In the genomic region with DNA sequence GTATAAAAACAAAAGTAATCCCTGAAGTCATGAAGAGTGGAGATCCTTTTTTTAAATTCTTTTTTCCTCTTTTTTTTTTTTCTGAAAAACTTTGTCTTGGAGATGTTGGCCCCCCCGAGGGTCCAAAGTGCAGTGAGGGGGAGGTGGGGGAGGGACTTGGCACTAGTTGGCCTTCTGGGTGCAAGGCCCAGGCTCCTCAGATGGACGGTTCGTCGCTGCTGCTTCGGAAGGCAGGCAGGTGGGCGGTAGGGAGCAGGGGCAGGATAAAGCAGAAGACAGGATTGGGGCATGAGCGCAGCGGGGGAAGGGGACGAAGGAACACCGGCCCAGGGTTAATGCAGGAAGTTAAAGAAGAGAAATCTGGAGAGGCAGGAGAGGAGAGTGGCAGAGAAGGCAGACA, we compare ENCODE assay signal across 12 mouse cellular contexts. TPM values are rescaled to one million over a fixed set of nuclear protein-coding genes. Genes with fewer than 3 reads are reported as not detected.
DNase-seq lines count a peak whose midpoint lies in the region; ATAC-seq lines count a peak whose summit lies in the region.
"Had no signal": no experiment of that assay in that cellular context is flagged by ENCODE, and none has a peak within 500 bp of the region (broad histone marks: within the 10 kb centered on the region; RNA-seq: fewer than 3 reads in every experiment).

No protein-coding gene starts in this region.

- no peaks in the 10 kb centered on the region for H3K36me3 ChIP-seq in intestine, embryonic 16.5 days (ENCODE audit: control insufficient read depth, insufficient read depth, low read length)
- no peaks in the 10 kb centered on the region for H3K36me3 ChIP-seq in limb, embryonic 11.5 days (ENCODE audit: control insufficient read depth, insufficient read depth, low read length)

- H3K4me3 ChIP-seq in intestine, embryonic 16.5 days (ENCODE audit: low read length) = no peak overlapping the region
- no peak overlapping the region for H3K4me3 ChIP-seq in limb, embryonic 11.5 days (ENCODE audit: low read depth, low read length)

- H3K27me3 ChIP-seq in intestine, embryonic 16.5 days (replicated peaks; ENCODE audit: control insufficient read depth, insufficient read depth, low read length) = no peaks in the 10 kb centered on the region
- no peaks in the 10 kb centered on the region for H3K27me3 ChIP-seq in limb, embryonic 11.5 days (ENCODE audit: control insufficient read depth, insufficient read depth, low read length)
- H3K27me3 ChIP-seq: Patski had no signal

- peaks cover 18% of the 10 kb centered on the region for H3K4me1 ChIP-seq in intestine, embryonic 16.5 days (ENCODE audit: control insufficient read depth, insufficient read depth, low read length)
- H3K4me1 ChIP-seq in limb, embryonic 11.5 days (ENCODE audit: control insufficient read depth, insufficient read depth, low read length) = 0 out of 2 replicates have a peak, but pooled peaks cover 6% of the 10 kb centered on the region

- H3K4me2 ChIP-seq in intestine, embryonic 16.5 days (ENCODE audit: low read depth, low read length) = peak overlapping the region; percentile 35
- H3K4me2 ChIP-seq in limb, embryonic 11.5 days (ENCODE audit: low read depth, severe bottlenecking) = no peak overlapping the region

- no peak overlapping the region for H3K27ac ChIP-seq in intestine, embryonic 16.5 days (ENCODE audit: low read length)
- no peak overlapping the region for H3K27ac ChIP-seq in limb, embryonic 11.5 days (replicated peaks; ENCODE audit: low read depth, low read length)

- no peak for ATAC-seq in intestine, embryonic 16.5 days
- no peak for ATAC-seq in limb, embryonic 11.5 days (ENCODE audit: insufficient number of reproducible peaks, low FRiP score, low TSS enrichment, low read depth)
- ATAC-seq: Patski had no signal

- peak overlapping the region; percentile 50; the same call in 1 of the 2 replicates for H3K9ac ChIP-seq in intestine, embryonic 16.5 days (ENCODE audit: low read depth, low read length)
- 0 out of 2 replicates have a peak overlapping the region, but pooled peaks have one; percentile 12 for H3K9ac ChIP-seq in limb, embryonic 11.5 days (ENCODE audit: low read length)

- intact Hi-C loops in left cerebral cortex, postnatal 4 days (cut with DNase I) = no loop called here

- peak; percentile 3 for DNase-seq in cerebellum, adult 8-10 months
- no peak for DNase-seq in cerebellum, adult 9-11 months
- DNase-seq in left cerebral cortex, postnatal 4 days = peak; percentile 21
- no peak for DNase-seq in left cerebral cortex, adult 8-10 months (ENCODE audit: low spot score in 2 of 2)
- DNase-seq in limb, embryonic 11.5 days (ENCODE audit: low spot score) = no peak
- no peak for DNase-seq in spleen, postnatal 4 days (ENCODE audit: low spot score in 2 of 2)
- DNase-seq in spleen, postnatal 10 days (ENCODE audit: low spot score in 2 of 2) = no peak
- DNase-seq: gastrocnemius, postnatal 36 days; lung, postnatal 10 days had no signal

- 18% methylated on average over 10 of the region's 10 CpGs for WGBS in intestine, embryonic 16.5 days
- WGBS in limb, embryonic 11.5 days = 20% methylated on average over 10 of the region's 10 CpGs

- H3K9me3 ChIP-seq in intestine, embryonic 16.5 days (ENCODE audit: control insufficient read depth, low read length) = no peaks in the 10 kb centered on the region
- H3K9me3 ChIP-seq in limb, embryonic 11.5 days (ENCODE audit: control insufficient read depth, low read length) = no peaks in the 10 kb centered on the region

RNA-seq across cellular contexts. Expression of gene Psrc1, which starts 8.7 kb away (rescaled TPM):
- 1 to 10 TPM; 4.3 to 6.9 TPM for total RNA-seq in left cerebral cortex, postnatal 4 days (2021)
- 10 to 100 TPM; 11.1 to 13.8 (median 11.7) TPM for total RNA-seq in left cerebral cortex, adult 8-10 months (2022)
- 22.1 and 26.1 TPM in 2 replicates for polyA plus RNA-seq in intestine, embryonic 16.5 days (2015; fragmentation: Nextera tagmentation; extraction: Ambion mirVana)
- 79.5 TPM in 2 replicates for polyA plus RNA-seq in limb, embryonic 11.5 days (2014; fragmentation: Nextera tagmentation; extraction: Ambion mirVana)

RNA-seq across cellular contexts. Expression of gene Celsr2, which starts 23.1 kb away (rescaled TPM):
- 100 to 1,000 TPM; 136 to 149 TPM for total RNA-seq in left cerebral cortex, postnatal 4 days (2021)
- 100 to 1,000 TPM; 145 to 152 (median 149) TPM for total RNA-seq in left cerebral cortex, adult 8-10 months (2022)
- polyA plus RNA-seq in intestine, embryonic 16.5 days (2015; fragmentation: Nextera tagmentation; extraction: Ambion mirVana) = 2.6 and 3.0 TPM in 2 replicates
- 3.2 and 4.9 TPM in 2 replicates for polyA plus RNA-seq in limb, embryonic 11.5 days (2014; fragmentation: Nextera tagmentation; extraction: Ambion mirVana)

RNA-seq across cellular contexts. Expression of gene Mybphl, which starts 27.6 kb away (rescaled TPM):
- under 1 TPM in 1 of 2 experiments, not detected in 1; 0.30 TPM for total RNA-seq in left cerebral cortex, postnatal 4 days (2021)
- total RNA-seq in left cerebral cortex, adult 8-10 months (2022) = not detected
- polyA plus RNA-seq in intestine, embryonic 16.5 days (2015; fragmentation: Nextera tagmentation; extraction: Ambion mirVana) = not detected in 2 replicates
- not detected in 2 replicates for polyA plus RNA-seq in limb, embryonic 11.5 days (2014; fragmentation: Nextera tagmentation; extraction: Ambion mirVana)
- total RNA-seq: gastrocnemius, postnatal 36 days; neutrophil, adult 5-6 weeks had no signal
- polyA plus RNA-seq: Patski had no signal

RNA-seq across cellular contexts. Expression of gene Sars, which starts 52.7 kb away (rescaled TPM):
- 100 to 1,000 TPM; 194 to 199 TPM for total RNA-seq in left cerebral cortex, postnatal 4 days (2021)
- total RNA-seq in left cerebral cortex, adult 8-10 months (2022) = 100 to 1,000 TPM; 234 to 244 (median 236) TPM
- polyA plus RNA-seq in intestine, embryonic 16.5 days (2015; fragmentation: Nextera tagmentation; extraction: Ambion mirVana) = 166 and 168 TPM in 2 replicates
- 128 and 130 TPM in 2 replicates for polyA plus RNA-seq in limb, embryonic 11.5 days (2014; fragmentation: Nextera tagmentation; extraction: Ambion mirVana)

Comparison
In these comparisons a context has a peak if more than half of its experiments do, and no peak if none do; other contexts are left out.
1. DNase-seq: peak in cerebellum, adult 8-10 months (single experiment) and left cerebral cortex, postnatal 4 days (single experiment); none in cerebellum, adult 9-11 months (single experiment), left cerebral cortex, adult 8-10 months (0 of 2), limb, embryonic 11.5 days (single experiment), spleen, postnatal 4 days (0 of 2) and spleen, postnatal 10 days (0 of 2).